Mouse (Mus musculus): Measurements from ENCODE around the gene Ciita.

DNA sequence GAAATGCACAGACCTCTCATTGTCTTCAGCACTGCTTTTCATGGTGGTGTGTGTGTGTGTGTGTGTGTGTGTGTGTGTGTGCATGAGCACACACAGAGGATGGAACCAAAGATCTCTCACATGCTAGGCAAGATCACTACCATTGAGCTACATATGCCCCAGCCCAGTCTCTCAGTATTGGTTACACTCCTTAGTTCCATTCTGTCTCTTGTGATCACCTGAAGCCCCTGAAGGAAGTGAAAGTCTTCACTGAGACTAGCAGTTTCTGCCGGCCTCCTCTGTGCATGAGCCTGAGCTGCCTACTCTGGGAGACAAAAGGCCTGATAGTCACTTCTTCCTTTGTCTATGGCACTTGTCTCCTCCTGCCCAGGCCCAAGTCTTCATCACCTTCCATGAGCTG is 19.3 kb downstream of the Ciita start:
- TF ChIP-seq CTCF (IDR thresholded peaks at IDR 0.05; ENCODE audit: borderline replicate concordance, control insufficient read depth, extremely low read depth, insufficient read depth, low read length, poor library complexity) (no peak), POLR2A (IDR thresholded peaks at IDR 0.05; ENCODE audit: control insufficient read depth, extremely low read depth, insufficient read depth, low read length, poor library complexity) (no peak)
